Mouse (Mus musculus) cerebellum, adult 2 months (tissue): Measurements from ENCODE around the gene Mospd3.
A peak's percentile ranks its signal among the peaks of the same experiment; 100 is the strongest.

Experiments used
- CTCF ChIP-seq: fragments of 200-500 bp; IDR thresholded peaks from 2 replicates; pipeline ENCODE4 v1.5.1; 2011; ENCODE audit warnings: low read depth, mild to moderate bottlenecking, control low read depth, low read length, moderate library complexity, borderline replicate concordance; ENCODE audit not compliant: insufficient read depth
- POLR2A ChIP-seq: fragments of 200-500 bp; IDR thresholded peaks from 2 replicates; pipeline ENCODE4 v1.6.1; 2011; ENCODE audit warnings: low read length, control low read depth, borderline replicate concordance; ENCODE audit not compliant: insufficient read depth

DNA sequence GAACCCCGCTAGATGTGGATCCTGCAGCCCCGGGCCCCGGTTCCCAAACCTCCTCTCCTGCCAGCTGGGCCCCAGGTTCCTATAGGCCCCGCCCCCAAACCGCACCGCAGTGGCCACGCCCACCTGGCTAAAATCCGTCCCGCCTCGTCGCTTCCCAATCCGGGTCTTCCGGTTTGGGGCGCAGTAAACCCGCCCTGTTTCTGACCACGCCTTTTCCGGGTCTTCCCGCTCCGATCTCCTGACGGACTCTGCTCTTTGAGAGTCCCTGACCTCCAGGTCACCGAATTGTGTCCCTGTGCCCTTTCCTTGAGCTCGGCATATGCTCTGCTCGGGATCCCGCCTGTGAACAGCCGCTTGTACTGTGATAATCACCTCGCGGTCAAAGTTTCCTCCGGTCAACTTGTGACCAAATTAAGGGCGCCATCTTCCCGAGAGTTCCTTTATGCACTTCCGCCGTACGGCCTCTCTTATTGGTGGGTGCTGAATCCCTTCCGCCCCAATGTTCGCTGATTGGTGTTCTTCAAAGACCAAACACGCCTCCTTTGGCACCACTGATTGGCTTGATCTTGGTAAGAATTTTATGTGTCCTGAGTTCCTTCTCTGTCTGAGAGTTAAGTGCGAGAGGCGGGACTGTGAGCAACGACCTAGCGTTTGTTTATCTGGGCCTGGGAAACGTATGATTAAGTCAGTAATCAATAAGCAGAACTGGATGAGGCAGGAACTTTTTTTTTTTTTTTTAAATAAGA lies at the start of gene Mospd3:
- TF ChIP-seq CTCF (no peak), POLR2A (peak; percentile 62; the same call in 1 of the 2 replicates)
